In the genomic region with DNA sequence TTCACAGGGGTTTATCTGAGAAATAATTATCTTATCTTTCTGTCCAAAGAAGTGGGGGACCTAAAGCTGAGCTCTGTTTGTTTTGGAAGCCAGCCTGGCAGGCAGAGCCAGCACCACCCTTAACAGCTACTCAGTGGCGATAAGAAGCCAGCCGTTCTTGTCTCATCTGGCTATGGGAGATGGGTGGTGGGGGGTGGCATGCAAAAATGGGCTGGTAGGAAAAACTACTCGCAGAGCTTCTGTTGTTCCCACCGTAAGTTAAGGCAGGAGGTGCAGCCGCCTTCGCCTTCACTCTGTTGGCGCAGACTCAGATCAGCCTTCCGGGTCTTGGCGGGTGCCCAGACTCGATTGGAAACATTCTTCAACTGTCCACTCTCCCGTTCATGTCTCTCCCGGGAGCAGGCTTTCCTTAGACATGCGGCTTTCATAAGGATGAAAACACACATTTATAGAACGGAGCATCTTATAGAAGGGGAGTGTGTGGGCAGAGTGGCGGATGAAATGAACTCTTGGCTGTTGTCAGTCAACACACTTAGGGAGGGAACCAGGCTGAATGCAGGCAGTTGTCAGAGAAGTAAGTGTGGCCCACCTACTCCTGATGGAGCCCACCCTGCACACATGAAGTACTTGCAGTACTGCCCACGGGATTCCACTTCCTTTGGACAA, we compare ENCODE assay signal across 8 mouse cellular contexts.
A peak's percentile ranks its signal among the peaks of the same experiment; 100 is the strongest.
DNase-seq lines count a peak whose midpoint lies in the region; ATAC-seq and TF ChIP-seq lines count a peak whose summit lies in the region.

No protein-coding gene starts in this region.

- no peaks in the 10 kb centered on the region for H3K9me3 ChIP-seq in forebrain, embryonic 16.5 days (ENCODE audit: control insufficient read depth, low read length)
- H3K9me3 ChIP-seq in forebrain, embryonic 11.5 days (ENCODE audit: control insufficient read depth, low read length), result no peaks in the 10 kb centered on the region
- H3K9me3 ChIP-seq in midbrain, embryonic 11.5 days (ENCODE audit: control insufficient read depth, low read length), result no peaks in the 10 kb centered on the region

- no peak for DNase-seq in forebrain, embryonic 11.5 days (ENCODE audit: low spot score)
- peak; percentile 39 for DNase-seq in urinary bladder, postnatal 14 days (ENCODE audit: low spot score)
- no peak for DNase-seq in urinary bladder, postnatal 25 days (ENCODE audit: low spot score)
- DNase-seq in kidney, postnatal 4 days, result peak; percentile 47 to 60
- DNase-seq in thymus, adult 2 months, result no peak
- no peak for DNase-seq in midbrain, embryonic 11.5 days (ENCODE audit: low spot score, missing footprints)

- no peaks in the 10 kb centered on the region for H3K36me3 ChIP-seq in forebrain, embryonic 16.5 days (ENCODE audit: control insufficient read depth, insufficient read depth)
- no peaks in the 10 kb centered on the region for H3K36me3 ChIP-seq in forebrain, embryonic 11.5 days (ENCODE audit: control insufficient read depth, insufficient read depth, low read length)
- H3K36me3 ChIP-seq in thymus, adult 2 months (ENCODE audit: control insufficient read depth, insufficient read depth, low read length), result no peaks in the 10 kb centered on the region
- H3K36me3 ChIP-seq in midbrain, embryonic 11.5 days (ENCODE audit: control insufficient read depth, insufficient read depth, low read length), result no peaks in the 10 kb centered on the region

- no peak for TF ChIP-seq CTCF in olfactory bulb, adult 2 months (IDR thresholded peaks at IDR 0.05; ENCODE audit: insufficient read depth, low read depth, low read length)
- TF ChIP-seq CTCF in thymus, adult 2 months (IDR thresholded peaks at IDR 0.05; ENCODE audit: borderline replicate concordance, control insufficient read depth, extremely low read depth, insufficient read depth, low read length, poor library complexity), result no peak

- ATAC-seq in forebrain, embryonic 16.5 days, result no peak
- no peak for ATAC-seq in forebrain, embryonic 11.5 days (replicated peaks; ENCODE audit: low FRiP score)
- no peak for ATAC-seq in midbrain, embryonic 11.5 days (ENCODE audit: low FRiP score)

- no peak overlapping the region for H3K4me3 ChIP-seq in forebrain, embryonic 16.5 days (replicated peaks; ENCODE audit: low read length)
- no peak overlapping the region for H3K4me3 ChIP-seq in forebrain, embryonic 11.5 days (ENCODE audit: low read depth, low read length)
- peak overlapping the region; percentile 22 for H3K4me3 ChIP-seq in olfactory bulb, adult 2 months (ENCODE audit: insufficient read depth, low read depth, low read length)
- no peak overlapping the region for H3K4me3 ChIP-seq in thymus, adult 2 months (ENCODE audit: control insufficient read depth, insufficient read depth, low read length)
- no peak overlapping the region for H3K4me3 ChIP-seq in midbrain, embryonic 11.5 days (ENCODE audit: low read depth, low read length)

- no peak overlapping the region for H3K27ac ChIP-seq in forebrain, embryonic 16.5 days (ENCODE audit: low read length)
- H3K27ac ChIP-seq in forebrain, embryonic 11.5 days (ENCODE audit: low read depth, low read length), result no peak overlapping the region
- no peak overlapping the region for H3K27ac ChIP-seq in olfactory bulb, adult 2 months (ENCODE audit: insufficient read depth, low read depth, low read length)
- no peak overlapping the region for H3K27ac ChIP-seq in thymus, adult 2 months (ENCODE audit: control insufficient read depth, insufficient read depth, low read length)
- no peak overlapping the region for H3K27ac ChIP-seq in midbrain, embryonic 11.5 days (ENCODE audit: low read depth, low read length)

- H3K4me2 ChIP-seq in forebrain, embryonic 16.5 days (ENCODE audit: low read length), result peak overlapping the region; percentile 37
- no peak overlapping the region for H3K4me2 ChIP-seq in forebrain, embryonic 11.5 days (ENCODE audit: low read depth, low read length, severe bottlenecking)
- H3K4me2 ChIP-seq in midbrain, embryonic 11.5 days, result no peak overlapping the region

- H3K4me1 ChIP-seq in forebrain, embryonic 16.5 days (replicated peaks; ENCODE audit: control insufficient read depth, insufficient read depth, low read length), result peaks cover 9% of the 10 kb centered on the region
- peaks cover 3% of the 10 kb centered on the region; the same call in 1 of the 2 replicates for H3K4me1 ChIP-seq in forebrain, embryonic 11.5 days (replicated peaks; ENCODE audit: control insufficient read depth, insufficient read depth, low read length)
- peaks cover 6% of the 10 kb centered on the region for H3K4me1 ChIP-seq in olfactory bulb, adult 2 months (ENCODE audit: control insufficient read depth, insufficient read depth, low read length)
- no peaks in the 10 kb centered on the region for H3K4me1 ChIP-seq in thymus, adult 2 months (replicated peaks; ENCODE audit: control insufficient read depth, insufficient read depth, low read length)
- H3K4me1 ChIP-seq in midbrain, embryonic 11.5 days (ENCODE audit: control insufficient read depth, insufficient read depth, low read length), result peaks cover 6% of the 10 kb centered on the region; the same call in 1 of the 2 replicates

- no peaks in the 10 kb centered on the region for H3K27me3 ChIP-seq in forebrain, embryonic 16.5 days (replicated peaks; ENCODE audit: control insufficient read depth, insufficient read depth, low read length)
- no peaks in the 10 kb centered on the region for H3K27me3 ChIP-seq in forebrain, embryonic 11.5 days (ENCODE audit: control insufficient read depth, insufficient read depth, low read length)
- no peaks in the 10 kb centered on the region for H3K27me3 ChIP-seq in thymus, adult 2 months (ENCODE audit: control insufficient read depth, insufficient read depth, low read length)
- no peaks in the 10 kb centered on the region for H3K27me3 ChIP-seq in midbrain, embryonic 11.5 days (ENCODE audit: control insufficient read depth, insufficient read depth, low read length)

- H3K9ac ChIP-seq in forebrain, embryonic 16.5 days (replicated peaks; ENCODE audit: low read depth, low read length), result no peak overlapping the region
- no peak overlapping the region for H3K9ac ChIP-seq in forebrain, embryonic 11.5 days (ENCODE audit: low read length)
- H3K9ac ChIP-seq in midbrain, embryonic 11.5 days (ENCODE audit: low read length), result no peak overlapping the region

- no peak for TF ChIP-seq POLR2A in olfactory bulb, adult 2 months (IDR thresholded peaks at IDR 0.05; ENCODE audit: insufficient read depth, low read depth, low read length)
- TF ChIP-seq POLR2A in thymus, adult 2 months (IDR thresholded peaks at IDR 0.05; ENCODE audit: control insufficient read depth, extremely low read depth, insufficient read depth, low read length, poor library complexity), result no peak

- WGBS in forebrain, embryonic 16.5 days, result 42% methylated on average over 16 of the region's 16 CpGs
- WGBS in forebrain, embryonic 11.5 days, result 81% methylated on average over 16 of the region's 16 CpGs
- 35% methylated on average over 16 of the region's 16 CpGs for WGBS in olfactory bulb, adult 2 months
- 90% methylated on average over 16 of the region's 16 CpGs for WGBS in thymus, adult 2 months
- WGBS in midbrain, embryonic 11.5 days, result 85% methylated on average over 16 of the region's 16 CpGs

Comparison
In these comparisons a context has a peak if more than half of its experiments do, and no peak if none do; other contexts are left out.
1. DNase-seq: peak in urinary bladder, postnatal 14 days (single experiment) and kidney, postnatal 4 days (2 of 2); none in forebrain, embryonic 11.5 days (single experiment), urinary bladder, postnatal 25 days (single experiment), thymus, adult 2 months (single experiment) and midbrain, embryonic 11.5 days (single experiment).